Mouse (Mus musculus): ENCODE data around the gene Sgk2. TPM values are rescaled to one million over a fixed set of nuclear protein-coding genes. Genes with fewer than 3 reads are reported as not detected.
A peak's percentile ranks its signal among the peaks of the same experiment; 100 is the strongest.

Gene Sgk2
- total RNA-seq, 4 experiments from 2014 or later: 1.3 to 1.9 (median 1.9) TPM

DNA sequence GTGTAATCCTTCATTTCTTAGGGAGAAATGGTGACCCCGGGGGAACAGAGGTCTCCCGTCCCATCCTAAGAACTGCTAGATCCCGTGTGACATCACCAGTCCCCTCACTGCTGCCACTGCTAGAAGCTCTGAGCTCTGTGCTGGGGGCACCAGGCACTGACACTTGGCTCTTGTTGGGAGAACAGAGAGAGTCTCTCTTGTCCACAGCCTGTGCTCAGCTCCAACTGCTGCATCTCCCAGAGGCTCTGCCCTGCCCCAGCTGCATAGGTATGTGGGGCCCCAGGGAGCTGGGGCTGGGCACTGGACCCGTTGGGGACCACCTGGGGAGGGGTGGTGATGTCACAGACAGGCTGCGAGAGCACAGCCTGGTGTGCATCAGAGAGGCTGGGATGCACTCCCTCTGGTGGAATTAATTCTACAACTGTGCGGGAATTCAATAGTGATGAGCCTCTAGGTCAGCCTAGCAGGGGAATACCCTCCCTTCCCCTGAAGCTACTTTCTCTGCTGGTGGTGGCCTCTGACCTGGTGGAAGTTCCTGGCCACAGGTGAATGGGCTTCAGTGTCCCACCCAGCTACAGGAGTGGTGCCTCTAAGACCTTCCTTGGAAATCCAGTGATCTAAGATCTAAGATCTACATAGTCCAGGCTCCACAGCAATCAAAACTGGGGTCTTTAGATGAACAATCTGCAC is 4.4 kb downstream of the Sgk2 start:
- DNase-seq (ENCODE audit: low spot score in 2 of 2): no peak

GRCm38 (mm10) chr2:162992084-162992437 is 4.9 kb downstream of the Sgk2 start:
- no peak for DNase-seq (ENCODE audit: low spot score in 2 of 2)

DNA sequence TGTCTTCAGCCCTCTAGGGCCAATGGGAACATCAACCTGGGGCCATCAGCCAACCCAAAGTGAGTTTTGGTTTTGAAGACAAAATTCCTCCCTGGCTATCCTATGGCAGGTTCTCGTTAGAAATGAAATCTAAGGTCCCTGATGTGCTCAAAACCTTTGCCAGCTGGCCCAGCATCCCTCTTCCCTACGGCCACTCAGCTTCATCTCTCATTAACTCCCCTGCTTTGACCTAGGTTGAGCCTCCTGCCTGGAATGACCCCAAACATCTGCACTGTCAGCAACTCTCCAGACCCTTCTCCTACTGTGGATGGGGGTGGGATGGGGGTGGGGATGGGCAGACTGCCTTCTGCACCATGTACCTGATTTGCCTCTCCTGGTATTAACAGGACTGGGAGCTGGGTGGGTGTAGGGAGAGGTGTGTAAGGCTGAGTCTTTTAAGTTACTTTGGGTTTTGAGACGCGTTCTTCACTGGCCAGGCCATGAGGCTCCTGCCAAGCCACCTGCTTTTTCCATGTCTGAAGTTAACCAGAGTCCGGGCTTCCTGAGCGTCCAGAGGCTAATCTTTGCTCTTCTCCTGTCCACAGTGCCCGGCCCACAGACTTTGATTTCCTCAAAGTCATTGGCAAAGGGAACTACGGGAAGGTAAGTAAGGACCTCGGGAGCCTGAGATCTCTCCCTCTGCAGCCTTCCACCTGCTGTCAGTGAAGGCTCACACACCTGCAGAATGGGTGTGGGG is 6.9 kb downstream of the Sgk2 start:
- DNase-seq (ENCODE audit: low spot score in 2 of 2): no peak

DNA sequence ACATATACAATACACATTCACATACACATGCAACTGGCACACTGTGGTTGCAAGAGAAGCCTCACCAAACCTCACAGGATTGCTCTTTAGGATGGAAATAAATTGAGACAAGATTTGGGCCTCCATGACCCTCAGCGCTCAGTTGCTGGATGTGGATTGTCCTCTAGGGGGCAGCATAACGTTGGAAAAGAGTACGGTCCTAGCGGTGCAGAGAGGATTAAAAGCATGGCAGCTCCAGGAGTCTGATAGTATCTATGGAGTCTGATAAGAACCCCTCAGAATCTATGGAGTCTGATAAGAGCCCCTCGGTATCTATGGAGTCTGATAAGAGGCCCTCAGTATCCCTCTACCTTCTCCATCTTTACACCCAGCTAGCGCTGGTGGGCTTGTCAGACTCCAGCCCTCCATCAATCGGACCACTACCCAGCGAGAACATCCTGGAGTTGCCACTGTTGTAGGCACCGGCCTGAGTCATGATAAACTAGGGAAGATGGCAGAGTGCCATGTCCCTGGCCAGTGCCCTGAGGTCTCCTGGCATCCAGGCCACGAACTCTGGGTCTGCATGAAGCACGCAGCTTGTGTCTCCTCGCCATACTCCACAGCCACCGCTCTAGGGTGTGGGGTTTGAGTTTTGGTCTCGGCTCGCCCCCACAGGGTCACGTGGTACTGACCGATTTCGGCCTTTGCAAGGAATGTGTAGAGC is 11.5 kb downstream of the Sgk2 start:
- peak in 1 of 2 experiments; percentile 37 for DNase-seq (ENCODE audit: low spot score in 2 of 2)

GRCm38 (mm10) chr2:162999744-163000143 is 12.6 kb downstream of the Sgk2 start:
- DNase-seq (ENCODE audit: low spot score in 2 of 2): no peak

DNA sequence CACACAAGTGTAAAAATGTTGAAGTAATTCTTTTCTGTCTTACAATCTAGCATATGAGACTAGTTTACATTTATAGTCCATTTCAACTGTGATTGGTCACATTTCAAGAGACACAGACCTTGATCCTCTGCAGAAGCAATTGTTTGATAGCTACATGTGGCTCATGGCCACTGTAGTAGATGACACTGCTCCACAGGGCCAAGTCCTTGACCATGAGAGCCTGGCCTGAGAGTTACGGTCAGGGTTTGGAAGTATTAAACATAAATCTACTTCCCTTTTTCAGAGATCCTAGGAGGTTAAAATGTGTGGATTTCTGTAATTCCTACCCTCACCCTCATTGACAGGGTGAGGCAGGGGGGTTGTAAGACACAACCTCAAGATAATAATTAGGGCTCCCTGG is 13.9 kb downstream of the Sgk2 start:
- DNase-seq (ENCODE audit: low spot score in 2 of 2): no peak

DNA sequence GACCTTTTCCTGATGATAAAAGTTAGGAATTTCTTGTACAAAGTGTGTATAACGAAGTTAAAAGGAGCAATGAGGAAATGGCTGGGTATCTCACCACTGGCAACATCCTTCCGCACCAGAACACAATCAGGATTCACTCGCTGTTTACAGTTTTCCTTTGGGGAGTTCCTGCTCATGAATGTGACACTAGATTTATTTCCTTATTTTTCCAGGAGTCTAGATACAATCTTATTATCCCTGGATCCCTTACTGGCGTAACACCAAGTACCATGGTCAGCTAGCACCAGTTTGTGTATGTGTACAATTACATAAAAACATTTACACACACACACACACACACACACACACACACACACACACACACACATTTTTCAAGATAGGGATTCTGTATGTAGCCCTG is 20.2 kb downstream of the Sgk2 start:
- no peak for DNase-seq (ENCODE audit: low spot score in 2 of 2)

DNA sequence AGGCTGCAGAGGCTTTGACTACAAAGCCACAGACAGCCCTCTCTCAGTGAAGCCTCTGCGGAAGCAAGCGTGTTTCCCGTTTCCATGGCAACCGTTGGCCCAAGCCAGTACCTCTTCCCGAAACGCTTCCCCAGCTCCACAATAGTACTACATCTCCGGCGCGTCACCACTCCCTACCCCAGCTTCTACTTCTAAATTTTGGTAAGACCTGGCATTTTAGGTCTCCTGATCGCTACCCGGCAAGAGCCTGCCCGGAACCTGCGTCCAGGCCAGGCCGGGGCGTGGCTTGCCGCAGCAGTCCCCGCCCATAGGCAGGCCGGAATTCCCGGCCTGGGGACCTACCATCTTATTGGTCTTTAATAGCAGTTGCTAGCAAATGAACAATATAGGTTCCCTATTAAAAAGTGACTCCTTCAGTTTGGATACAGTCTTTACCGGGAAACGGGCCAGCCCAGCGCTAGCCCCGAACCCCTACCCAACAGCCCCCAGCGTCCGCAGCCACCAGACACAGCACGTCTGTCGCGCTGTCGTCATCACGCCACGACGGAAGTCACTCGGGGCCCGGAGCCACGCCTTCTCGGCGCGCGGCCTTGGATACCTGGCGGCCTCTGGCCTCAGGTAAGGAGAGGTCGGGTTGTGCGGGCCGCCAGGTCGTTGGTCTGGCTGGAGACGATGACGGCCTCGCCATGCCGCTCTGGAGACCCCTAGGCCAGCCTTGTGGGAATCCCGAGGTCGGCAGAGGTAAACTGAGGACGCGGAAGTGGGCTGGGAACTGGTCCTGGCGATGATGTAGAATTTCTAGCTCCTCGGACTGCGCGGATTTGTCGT is 30.0 kb downstream of the Sgk2 start, which contains the start of gene Ift52:
TSS of gene Ift52 (plus strand) at position 439 of the 828 bp plus-strand sequence.
- peak; percentile 86 to 93 for DNase-seq (ENCODE audit: low spot score in 2 of 2)

GRCm38 (mm10) chr2:163031289-163031688 is 44.2 kb downstream of the Sgk2 start:
- DNase-seq (ENCODE audit: low spot score in 2 of 2): no peak

DNA sequence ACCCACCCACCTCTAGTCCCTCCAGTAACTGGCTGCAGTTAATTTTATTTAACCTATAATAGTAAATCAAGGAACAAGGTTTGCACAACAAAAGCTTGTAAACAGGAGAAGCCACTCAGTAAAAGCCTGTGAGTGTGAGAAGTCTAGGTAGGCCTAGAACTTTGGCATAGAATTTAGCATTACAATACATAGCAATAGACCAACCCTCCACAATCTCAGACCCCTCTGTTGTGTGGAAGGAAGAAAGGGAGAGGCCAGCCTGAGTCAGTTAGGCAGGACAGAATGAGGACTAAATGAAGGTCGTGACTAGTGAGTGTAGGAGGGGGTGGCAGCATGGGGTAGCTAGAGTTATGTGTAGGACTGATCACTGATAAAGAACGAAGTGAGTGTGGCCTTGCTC is 44.6 kb downstream of the Sgk2 start:
- no peak for DNase-seq (ENCODE audit: low spot score in 2 of 2)

GRCm38 (mm10) chr2:163032622-163033021 is 45.5 kb downstream of the Sgk2 start:
- no peak for DNase-seq (ENCODE audit: low spot score in 2 of 2)

- DNase-seq (ENCODE audit: low spot score in 2 of 2): no peak
Measured at GRCm38 (mm10) chr2:163039940-163040339, 52.8 kb downstream of the Sgk2 start.

DNA sequence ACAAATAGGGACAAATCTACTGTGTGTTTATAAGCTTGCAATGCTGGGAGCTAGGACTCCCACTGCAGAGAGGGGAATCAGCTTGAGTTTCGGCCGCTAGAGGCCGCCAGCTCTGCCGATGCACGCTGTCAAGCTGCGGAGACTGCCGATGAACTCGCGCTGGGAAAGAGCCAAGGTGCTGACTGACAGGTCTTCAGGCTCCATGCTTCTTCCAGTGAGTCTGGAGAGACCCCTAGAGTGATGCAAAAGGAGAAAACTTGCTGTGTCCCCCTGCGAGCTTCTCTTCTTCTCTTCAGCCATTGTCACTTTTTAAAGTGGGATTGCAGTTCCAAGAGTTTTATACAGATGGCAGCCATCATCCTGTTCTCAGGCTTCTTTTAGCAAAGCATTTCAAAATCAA is 61.0 kb downstream of the Sgk2 start:
- DNase-seq (ENCODE audit: low spot score in 2 of 2): peak; percentile 20 to 54

DNA sequence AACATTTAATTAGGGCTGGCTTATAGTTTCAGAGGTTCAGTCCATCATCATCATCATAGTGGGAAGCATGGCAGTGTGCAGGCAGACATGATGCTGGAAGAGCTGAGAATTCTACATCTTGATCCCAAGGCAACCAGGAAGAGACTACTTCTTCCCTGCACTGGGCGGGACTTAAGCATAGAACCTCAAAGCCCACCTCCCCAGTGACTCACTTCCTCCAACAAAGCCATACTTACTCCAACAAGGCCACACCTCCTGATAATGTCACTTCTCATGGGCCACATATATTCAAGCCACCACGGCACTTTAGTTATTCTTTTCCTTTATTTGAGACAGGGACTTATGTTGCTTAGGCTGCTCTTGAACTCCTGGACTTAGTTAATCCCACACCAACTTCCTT is 62.0 kb downstream of the Sgk2 start:
- no peak for DNase-seq (ENCODE audit: low spot score in 2 of 2)

DNA sequence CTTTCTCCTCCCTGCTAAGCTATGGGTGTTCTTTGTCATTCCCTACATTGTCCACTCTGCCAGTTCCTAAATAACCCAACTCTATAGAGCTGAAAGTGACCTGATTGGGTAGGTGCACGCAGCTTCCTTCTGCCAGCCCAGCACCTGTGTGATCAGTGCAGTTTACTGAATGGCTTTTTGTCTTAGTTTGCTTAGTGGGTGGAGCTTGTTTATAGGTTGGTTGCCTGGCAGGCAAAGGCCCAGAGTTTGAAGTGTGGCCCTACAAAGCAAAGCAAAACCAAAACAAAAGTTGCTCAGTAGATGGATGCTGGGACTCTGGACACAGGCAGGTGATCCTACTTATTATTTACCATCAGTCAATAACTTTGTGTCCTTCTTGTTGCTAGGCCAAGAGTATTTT is 64.6 kb downstream of the Sgk2 start:
- DNase-seq (ENCODE audit: low spot score in 2 of 2): no peak

- no peak for DNase-seq (ENCODE audit: low spot score in 2 of 2)
Measured at GRCm38 (mm10) chr2:163052101-163052500, 65.0 kb downstream of the Sgk2 start.

DNA sequence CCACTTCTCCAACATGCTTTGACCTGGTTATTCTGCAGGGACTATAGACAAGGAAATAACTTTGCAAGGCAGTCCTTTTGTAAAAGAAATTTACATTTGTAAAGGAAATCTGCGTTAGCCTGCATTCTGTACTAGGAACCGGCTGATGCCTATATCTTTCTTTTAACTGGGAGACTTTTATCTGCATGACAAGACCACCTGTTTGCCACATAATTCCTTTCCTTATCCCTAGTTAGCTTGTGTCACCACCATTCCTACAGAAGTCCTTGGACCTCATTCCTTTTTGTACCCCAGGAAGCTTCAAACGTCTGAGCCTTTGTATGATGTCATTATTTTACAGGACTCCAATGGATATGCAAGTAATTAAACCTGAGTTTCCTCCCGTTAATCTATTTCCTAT is 65.7 kb downstream of the Sgk2 start:
- DNase-seq (ENCODE audit: low spot score in 2 of 2): no peak

DNA sequence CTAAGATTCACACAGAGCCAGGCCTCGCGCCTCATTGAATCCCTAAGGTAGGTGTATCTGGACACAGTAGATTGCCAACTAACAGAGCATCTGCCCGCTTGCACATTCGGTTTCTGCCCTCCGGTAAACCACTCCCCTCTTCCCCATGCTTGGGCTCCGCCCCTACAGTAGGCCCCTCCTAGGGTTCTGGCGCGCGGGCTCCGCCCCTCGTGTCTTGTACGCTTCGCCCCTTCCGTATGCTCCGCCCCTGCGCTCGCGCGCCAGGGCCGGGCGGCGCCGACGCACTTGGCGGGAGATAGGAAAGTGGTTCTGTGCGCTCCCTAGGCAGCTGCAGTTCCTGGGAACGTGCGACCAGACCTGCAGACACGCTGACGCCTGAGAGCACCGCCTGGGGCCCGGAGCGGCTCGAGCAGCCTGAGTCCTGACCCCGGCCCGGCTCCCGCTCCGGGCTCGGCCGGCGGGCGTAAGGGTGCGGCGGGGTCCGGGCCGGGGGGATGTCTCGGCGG is 67.3 kb downstream of the Sgk2 start, which contains the start of gene Mybl2:
TSS of gene Mybl2 (plus strand) at position 353 of the 506 bp plus-strand sequence.
- DNase-seq (ENCODE audit: low spot score in 2 of 2): peak; percentile 52 to 81

DNA sequence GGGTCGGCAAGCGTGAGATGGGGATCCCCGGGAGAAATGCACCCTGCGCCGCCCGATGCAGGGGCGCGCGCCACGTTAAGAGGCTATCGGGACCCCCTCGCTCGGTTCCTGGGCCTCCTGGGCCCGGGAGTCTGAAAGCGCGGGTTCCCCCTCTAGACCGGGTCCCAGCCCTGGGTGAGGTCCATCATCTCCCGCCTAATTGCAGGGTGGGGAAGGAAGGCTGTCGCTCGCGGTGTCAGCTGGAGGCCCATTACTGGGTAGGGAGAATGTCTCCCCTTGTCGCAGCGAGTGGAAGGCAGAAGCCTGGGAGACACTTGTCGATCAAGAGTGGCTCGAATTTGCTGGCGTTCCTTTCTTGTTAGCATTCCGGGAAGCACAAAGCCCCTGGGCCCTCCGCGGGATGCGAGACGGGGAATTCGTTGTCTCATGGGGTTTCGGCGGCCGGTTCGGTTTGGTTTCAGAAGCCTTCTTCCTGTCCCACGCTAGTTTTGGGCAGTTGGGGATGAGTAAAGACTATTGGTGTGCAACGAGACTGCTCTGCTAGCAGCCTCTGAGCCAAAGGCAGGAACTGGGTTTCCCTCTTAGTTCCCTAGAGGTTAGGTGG is 67.9 kb downstream of the Sgk2 start:
- DNase-seq (ENCODE audit: low spot score in 2 of 2): no peak

DNA sequence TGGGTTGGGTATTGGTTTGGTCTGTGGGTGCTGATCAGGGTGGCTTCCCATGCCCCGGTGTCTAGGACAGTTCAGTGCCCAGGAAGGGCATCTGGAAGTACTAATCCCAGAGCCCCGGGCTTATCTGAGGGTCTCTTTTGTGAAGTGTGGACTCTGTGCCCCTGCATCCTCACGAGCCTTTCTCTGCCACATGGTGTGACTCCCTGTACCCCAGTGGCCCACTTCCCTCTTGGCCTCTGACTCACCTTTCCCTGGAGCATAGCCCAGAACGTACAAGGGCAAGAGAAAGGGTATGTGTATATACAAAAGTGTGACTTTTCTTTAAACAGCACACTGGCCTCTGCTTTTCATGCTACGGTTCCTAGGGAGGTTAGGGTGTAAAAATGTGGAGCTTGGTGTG is 68.6 kb downstream of the Sgk2 start:
- no peak for DNase-seq (ENCODE audit: low spot score in 2 of 2)

DNA sequence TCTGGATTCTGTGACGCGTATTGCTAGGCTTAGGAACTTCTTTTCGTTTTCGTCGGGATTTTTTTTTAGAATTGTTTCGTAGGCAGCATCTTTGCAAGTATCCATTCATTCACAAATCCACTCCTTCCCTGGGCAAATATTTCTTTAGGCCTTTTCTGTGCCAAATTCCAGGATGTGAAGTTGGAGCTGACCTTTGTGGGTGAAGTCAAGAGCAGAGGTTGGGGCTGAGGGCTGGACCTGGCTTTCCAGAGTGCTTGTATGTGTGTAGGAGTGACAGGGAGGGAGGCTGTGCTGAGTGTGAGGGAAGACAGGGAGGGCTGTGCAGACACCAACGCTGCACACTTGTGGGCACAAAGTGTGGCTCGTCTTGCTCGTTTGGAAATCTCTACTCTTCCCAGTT is 69.5 kb downstream of the Sgk2 start:
- DNase-seq (ENCODE audit: low spot score in 2 of 2): no peak

Data from left cerebral cortex, adult 8-10 months (tissue).